Mouse (Mus musculus) lung, postnatal 10 days (tissue): ENCODE results near the gene Tmem170b.

Source experiments
- DNase-seq: peaks from one replicate; pipeline ENCODE4 v3.0.0; 2021

Gene Tmem170b

GRCm38 (mm10) chr13:41605099-41606010 is at the start of gene Tmem170b:
Gene Tmem170b (plus strand): TSS chr13:41605907.
- DNase-seq: peak; percentile 98

DNA sequence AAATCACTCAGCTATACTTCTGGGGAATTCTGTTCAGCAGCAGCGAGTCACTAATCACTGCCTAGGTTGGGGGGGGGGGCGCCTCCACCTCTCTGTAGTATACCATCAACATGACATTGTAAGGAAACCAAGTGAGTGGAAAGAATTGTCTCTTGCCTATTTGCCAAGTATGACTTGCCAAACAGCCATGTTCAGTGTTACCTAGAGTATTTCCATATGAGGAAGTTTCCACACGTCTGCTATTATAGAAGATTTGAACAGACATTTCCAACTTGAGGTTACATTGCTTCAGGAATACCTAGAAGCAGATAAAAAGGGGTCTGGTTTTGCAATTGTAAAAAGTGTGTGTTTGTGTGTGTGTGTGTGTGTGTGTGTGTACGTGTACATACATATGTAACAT is 44.7 kb upstream of the Tmem170b start:
- DNase-seq: no peak

GRCm38 (mm10) chr13:41568421-41568820 is 37.3 kb upstream of the Tmem170b start:
- DNase-seq: no peak

GRCm38 (mm10) chr13:41568926-41569325 is 36.8 kb upstream of the Tmem170b start:
- DNase-seq: peak; percentile 66

GRCm38 (mm10) chr13:41569776-41570175 is 35.9 kb upstream of the Tmem170b start:
- no peak for DNase-seq

DNA sequence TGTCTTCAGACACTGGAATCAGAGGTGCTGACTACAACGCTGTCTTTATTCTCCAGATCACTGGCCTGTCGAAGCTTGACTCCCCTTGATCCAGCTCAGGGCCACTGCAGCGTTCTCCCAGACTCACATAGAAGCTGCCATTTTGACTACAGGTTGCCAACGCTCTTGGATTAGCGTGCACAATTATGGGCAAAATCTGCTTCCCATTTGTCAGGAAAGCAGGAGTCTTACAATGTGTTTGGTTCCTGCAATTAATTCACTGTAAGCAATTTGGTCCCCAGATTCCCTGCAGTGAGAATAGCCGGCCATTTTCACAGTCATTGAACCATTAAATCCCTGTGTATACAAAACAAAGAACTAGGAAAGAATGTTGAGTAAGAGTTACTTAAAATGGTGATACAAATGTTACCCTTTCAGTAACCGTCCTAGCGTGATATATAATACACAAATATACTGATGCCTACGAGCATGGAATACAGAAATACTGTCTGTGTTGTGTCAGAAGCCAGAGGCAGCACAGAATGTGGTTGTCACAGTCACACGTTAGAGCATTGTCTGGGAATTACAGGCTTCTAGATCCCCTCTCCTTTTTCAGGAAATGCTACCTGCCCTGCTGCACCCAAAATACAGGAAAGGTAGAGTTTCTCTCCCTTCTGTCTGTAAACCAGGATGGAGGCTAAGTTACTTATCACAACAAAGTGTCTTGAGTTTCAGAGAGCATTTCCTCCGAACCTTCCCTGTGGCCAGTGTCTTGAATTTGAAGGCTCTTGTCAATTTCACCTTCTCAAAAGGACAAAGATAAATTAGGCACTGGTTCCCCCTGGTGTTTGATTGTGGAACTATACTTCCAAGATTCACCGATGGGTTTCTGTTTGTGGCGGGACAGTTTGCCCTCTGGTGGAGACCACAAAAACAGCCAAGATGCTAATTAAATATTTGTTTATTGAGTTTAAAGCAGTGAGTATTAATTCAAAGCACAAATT is 34.0 kb upstream of the Tmem170b start:
- peak; percentile 95 for DNase-seq

DNA sequence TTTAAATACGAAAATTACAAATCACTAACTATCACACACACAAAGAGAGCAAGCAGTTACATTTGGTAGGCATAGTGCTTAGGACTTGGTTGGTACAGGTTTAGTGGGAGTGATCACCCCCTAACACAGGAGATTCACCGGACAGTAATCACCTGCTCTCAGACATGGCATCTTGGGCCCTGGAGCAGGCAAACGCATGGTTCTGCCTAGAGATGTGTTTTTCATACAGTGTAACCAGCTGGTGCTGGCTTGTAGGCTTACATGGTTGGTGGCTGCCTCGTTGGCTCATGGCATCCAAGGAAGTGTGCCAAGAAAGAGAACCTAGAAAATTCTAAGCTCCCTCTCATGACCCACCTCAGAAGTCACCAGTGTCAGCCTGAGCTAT is 33.4 kb upstream of the Tmem170b start:
- no peak for DNase-seq

DNA sequence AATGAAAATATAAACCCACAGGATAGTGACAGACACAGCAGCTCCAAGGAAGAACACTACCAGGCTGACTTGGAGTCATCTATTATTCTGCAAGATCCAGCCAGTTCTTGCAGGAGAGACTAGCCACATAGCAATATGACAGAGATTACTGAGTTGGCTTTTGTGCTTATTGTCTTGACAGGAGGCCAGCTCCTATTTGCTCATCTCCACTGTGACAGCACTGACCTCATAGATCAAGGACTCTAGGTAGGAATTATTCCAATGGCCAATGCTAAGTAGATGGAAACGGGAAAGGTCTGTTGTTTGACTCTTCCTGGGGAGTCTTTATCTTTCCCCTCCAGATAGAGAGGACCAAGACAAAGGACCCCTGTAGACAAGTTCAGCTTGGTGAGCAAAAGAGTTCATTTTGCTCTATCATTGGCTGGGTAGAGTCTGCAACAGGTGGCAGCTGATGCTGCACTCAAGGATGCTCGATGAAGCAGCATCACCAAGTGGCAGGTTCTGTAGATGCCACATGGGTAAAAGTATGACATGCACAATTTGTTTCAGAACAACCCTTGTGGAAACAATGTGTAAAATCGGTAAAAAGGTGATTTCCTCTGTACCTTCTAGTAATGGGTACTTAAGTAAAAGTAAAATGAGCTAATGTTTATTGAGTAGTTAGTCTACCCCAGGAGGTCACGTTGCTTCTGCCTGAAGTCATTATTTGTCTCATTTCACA is 32.4 kb upstream of the Tmem170b start:
- DNase-seq: no peak

DNA sequence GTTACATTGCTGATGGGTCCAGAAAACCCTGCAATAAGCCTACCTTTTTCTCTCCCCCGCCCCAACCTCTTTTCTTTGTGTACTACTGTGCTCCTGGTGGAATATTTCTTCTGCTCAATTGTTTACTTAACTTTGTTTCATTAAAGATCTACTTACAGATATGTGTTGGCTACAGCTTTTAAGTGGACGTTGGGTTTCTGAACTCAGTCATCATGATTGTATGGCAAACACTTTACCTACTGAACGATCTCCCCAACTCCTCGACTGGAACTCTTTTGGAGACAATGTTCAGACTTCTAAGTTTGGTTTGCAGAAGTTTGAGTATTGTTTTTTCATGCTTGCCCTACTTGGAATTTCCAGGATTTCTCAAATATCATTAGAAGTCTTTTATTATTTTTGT is 24.6 kb upstream of the Tmem170b start:
- DNase-seq: no peak

DNA sequence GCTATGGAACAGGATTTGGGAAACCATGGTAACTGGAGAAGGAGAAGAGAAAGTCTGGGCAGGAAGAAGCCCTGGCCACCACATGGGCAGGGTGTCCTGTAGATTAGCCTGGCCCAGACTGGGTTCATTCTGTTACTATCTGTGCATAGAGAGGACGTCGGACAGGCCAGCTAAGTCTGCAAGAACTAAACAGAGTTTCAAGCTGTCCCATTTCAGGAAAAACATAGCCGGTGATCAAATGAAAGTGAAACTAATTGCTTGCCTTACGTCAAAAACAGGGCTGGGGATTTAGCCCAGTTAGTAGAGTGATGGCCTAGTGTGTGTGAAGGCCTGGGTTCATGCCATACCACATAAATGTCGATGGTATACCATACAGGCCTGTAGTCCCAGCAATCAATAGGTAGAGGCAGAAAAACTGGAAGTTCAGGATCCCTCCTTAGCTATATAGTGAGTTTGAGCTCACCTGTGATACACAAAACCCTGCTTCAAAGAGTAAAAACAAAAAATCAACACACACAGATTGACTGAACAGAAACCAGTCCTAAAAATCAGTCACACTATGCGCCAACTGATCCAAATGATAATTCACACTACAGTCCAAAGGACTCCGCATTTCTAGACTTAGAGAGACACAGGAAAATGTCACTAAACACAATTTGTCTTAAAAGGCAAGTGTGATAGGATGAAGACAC is 21.9 kb upstream of the Tmem170b start:
- DNase-seq: no peak

- no peak for DNase-seq
These were observed 21.4 kb upstream of the Tmem170b start for GRCm38 (mm10) chr13:41584358-41584680.

DNA sequence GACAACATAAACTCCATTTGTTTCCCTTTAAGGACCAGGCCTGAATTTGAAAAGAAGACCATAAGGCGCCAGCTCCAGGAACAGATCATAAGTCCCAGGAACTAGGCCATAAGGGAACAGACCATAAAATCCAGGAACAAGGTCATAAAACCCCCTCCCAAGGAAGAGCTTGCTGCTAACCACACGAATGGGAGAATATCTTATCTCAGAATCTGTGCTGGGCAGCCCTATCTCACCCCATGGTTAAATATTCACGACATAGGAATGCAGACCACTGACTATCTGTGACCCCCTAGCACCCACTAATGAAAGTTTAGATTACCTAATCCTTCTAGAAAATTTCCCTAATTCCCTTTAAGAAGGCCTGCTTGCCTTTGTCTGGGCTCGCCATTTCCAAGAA is 20.8 kb upstream of the Tmem170b start:
- DNase-seq: no peak

DNA sequence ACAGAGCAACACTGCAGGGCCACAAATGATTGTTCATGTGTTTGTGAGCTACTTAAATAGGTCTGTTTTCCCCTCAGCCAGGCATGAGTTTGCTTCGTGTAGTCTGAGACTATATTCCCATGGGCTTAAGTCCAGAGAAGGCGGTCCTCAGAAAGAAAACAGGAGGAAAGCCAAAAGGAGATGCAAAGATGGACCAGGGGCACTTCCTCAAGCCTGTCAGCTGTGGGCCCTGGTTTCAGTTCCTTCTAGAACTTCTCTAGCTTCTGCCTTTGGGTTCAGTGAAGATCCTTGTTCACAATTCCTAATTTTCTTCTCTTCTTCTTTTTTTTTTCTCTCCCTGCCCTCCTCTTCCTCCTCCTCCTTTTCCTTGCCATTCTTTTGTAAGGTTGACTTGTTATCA is 9.0 kb upstream of the Tmem170b start:
- no peak for DNase-seq

- DNase-seq: peak; percentile 38
These were observed 5.7 kb upstream of the Tmem170b start for GRCm38 (mm10) chr13:41599977-41600376.

- no peak for DNase-seq
These were observed 4.7 kb upstream of the Tmem170b start for GRCm38 (mm10) chr13:41601056-41601455.

GRCm38 (mm10) chr13:41603921-41604466 is 1.7 kb upstream of the Tmem170b start:
- DNase-seq: no peak

GRCm38 (mm10) chr13:41606081-41607000 is 634 bp downstream of the Tmem170b start:
- DNase-seq: peak; percentile 53

DNA sequence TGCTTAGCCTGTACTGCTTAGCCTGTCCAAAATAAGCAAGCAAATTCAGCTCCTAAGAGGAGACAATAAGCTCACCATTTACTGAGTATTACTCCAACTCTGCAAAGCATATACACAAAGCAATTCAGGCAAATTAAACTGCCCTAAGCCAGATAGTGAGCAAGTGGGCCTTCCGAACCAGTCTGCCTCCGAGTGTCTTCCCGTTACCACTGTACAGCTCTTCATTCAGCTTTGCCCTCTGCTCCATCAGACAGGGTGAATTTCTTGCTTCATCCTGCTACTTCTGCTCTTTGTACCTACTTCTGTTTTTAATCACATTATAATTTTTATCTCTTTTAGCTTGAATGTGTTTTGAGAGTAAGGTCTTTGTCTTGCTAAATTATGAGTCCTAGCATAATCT is 1.9 kb downstream of the Tmem170b start:
- no peak for DNase-seq

GRCm38 (mm10) chr13:41608559-41608958 is 2.9 kb downstream of the Tmem170b start:
- no peak for DNase-seq

DNA sequence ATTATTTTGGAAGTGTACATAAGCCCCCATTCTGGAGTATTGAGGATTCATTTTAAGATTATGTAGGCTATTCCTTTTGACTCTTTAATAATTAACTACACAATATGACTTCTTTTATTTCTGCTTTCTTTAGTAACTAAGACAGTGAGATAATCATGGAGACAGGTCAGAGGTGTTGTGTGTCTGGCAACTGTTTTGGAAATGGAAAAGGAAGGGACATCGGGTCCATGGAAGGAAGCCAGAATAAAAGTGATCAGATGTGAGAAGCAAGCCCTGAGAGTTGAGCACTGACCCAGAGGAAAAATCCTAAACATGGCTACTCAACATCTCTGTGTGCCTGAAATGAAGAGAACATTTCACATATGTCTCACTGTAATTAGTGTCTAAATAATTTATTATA is 5.3 kb downstream of the Tmem170b start:
- no peak for DNase-seq

- no peak for DNase-seq
These were observed 8.8 kb downstream of the Tmem170b start for GRCm38 (mm10) chr13:41614539-41614938.
